In genomic region chr10:71960422-71961089, GRCm38 (mm10) we compare ENCODE assay signal across 15 mouse cellular contexts.
A peak's percentile ranks its signal among the peaks of the same experiment; 100 is the strongest.
DNase-seq lines count a peak whose midpoint lies in the region; ATAC-seq and TF ChIP-seq lines count a peak whose summit lies in the region.
"Had no signal": no experiment of that assay in that cellular context is flagged by ENCODE, and none has a peak within 500 bp of the region (broad histone marks: within the 10 kb centered on the region; RNA-seq: fewer than 3 reads in every experiment).

No protein-coding gene starts in this region.

- TF ChIP-seq POLR2A in lung, adult 2 months (IDR thresholded peaks at IDR 0.05; ENCODE audit: borderline replicate concordance, extremely low read depth, low read depth, low read length) = no peak

- no peak overlapping the region for H3K4me3 ChIP-seq in lung, adult 2 months (replicated peaks; ENCODE audit: extremely low read depth, low read depth, low read length)
- H3K4me3 ChIP-seq in midbrain, embryonic 16.5 days (ENCODE audit: low read depth, low read length) = no peak overlapping the region
- H3K4me3 ChIP-seq in layer of hippocampus, adult 2 months = no peak overlapping the region
- H3K4me3 ChIP-seq: erythroblast, embryonic 14.5 days; heart, embryonic 10.5 days; liver, embryonic 12.5 days had no signal

- 31% methylated on average over 4 of the region's 4 CpGs for WGBS in lung, adult 2 months
- 66% methylated on average over 4 of the region's 4 CpGs for WGBS in midbrain, embryonic 16.5 days

- no peak overlapping the region; the same call in 1 of the 2 replicates for H3K27ac ChIP-seq in midbrain, embryonic 16.5 days (ENCODE audit: low read length)
- no peak overlapping the region for H3K27ac ChIP-seq in layer of hippocampus, adult 2 months
- H3K27ac ChIP-seq: heart, embryonic 10.5 days; liver, embryonic 12.5 days had no signal

- no peaks in the 10 kb centered on the region for H3K27me3 ChIP-seq in midbrain, embryonic 16.5 days (ENCODE audit: control insufficient read depth, insufficient read depth, low read depth, low read length)
- H3K27me3 ChIP-seq: liver, embryonic 12.5 days had no signal

- no peaks in the 10 kb centered on the region for H3K9me3 ChIP-seq in midbrain, embryonic 16.5 days (replicated peaks; ENCODE audit: control insufficient read depth, low read length, poor library complexity, severe bottlenecking)
- H3K9me3 ChIP-seq: heart, embryonic 10.5 days; liver, embryonic 12.5 days had no signal

- H3K9ac ChIP-seq in midbrain, embryonic 16.5 days (ENCODE audit: low read depth, low read length) = no peak overlapping the region
- H3K9ac ChIP-seq: liver, embryonic 12.5 days had no signal

- no peak overlapping the region for H3K4me2 ChIP-seq in midbrain, embryonic 16.5 days (ENCODE audit: low read length)
- H3K4me2 ChIP-seq: liver, embryonic 12.5 days had no signal

- H3K4me1 ChIP-seq in lung, adult 2 months (ENCODE audit: control insufficient read depth, insufficient read depth, low read length) = no peaks in the 10 kb centered on the region; the same call in 1 of the 2 replicates
- H3K4me1 ChIP-seq in midbrain, embryonic 16.5 days (ENCODE audit: control insufficient read depth, insufficient read depth, low read length) = no peaks in the 10 kb centered on the region
- H3K4me1 ChIP-seq: heart, embryonic 10.5 days; liver, embryonic 12.5 days had no signal

- H3K36me3 ChIP-seq in midbrain, embryonic 16.5 days (ENCODE audit: control insufficient read depth, insufficient read depth, low read length) = no peaks in the 10 kb centered on the region
- H3K36me3 ChIP-seq: heart, embryonic 10.5 days; liver, embryonic 12.5 days had no signal

- no peak for TF ChIP-seq CTCF in lung, adult 2 months (IDR thresholded peaks at IDR 0.05; ENCODE audit: insufficient read depth, low read length)
- no peak for TF ChIP-seq CTCF in layer of hippocampus, adult 2 months (conservative IDR thresholded peaks at IDR 0.05)

- DNase-seq in cerebellum, adult 11-12 months = peak; percentile 5
- DNase-seq in cerebellum, postnatal 4 days (ENCODE audit: low spot score in 2 of 2) = no peak
- peak; percentile 0 for DNase-seq in lung, postnatal 36 days
- DNase-seq in lung, adult 2 months = no peak
- DNase-seq in cerebellum, adult 9-10 months = peak; percentile 9
- no peak for DNase-seq in left cerebral cortex, adult 9 months (ENCODE audit: low spot score in 2 of 2)
- DNase-seq in layer of hippocampus, adult 2 months (ENCODE audit: low spot score in 2 of 2) = no peak
- DNase-seq: adrenal gland, postnatal 36 days; gastrocnemius, postnatal 10 days; heart, postnatal 4 days; kidney, adult 18-20 months had no signal

- peak; percentile 62; the same call in 1 of the 2 replicates for ATAC-seq in midbrain, embryonic 16.5 days
- ATAC-seq: liver, embryonic 12.5 days had no signal

Comparison
In these comparisons a context has a peak if more than half of its experiments do, and no peak if none do; other contexts are left out.
1. DNase-seq: peak in cerebellum, adult 11-12 months (single experiment), lung, postnatal 36 days (single experiment) and cerebellum, adult 9-10 months (single experiment); none in cerebellum, postnatal 4 days (0 of 2), lung, adult 2 months (single experiment), left cerebral cortex, adult 9 months (0 of 2) and layer of hippocampus, adult 2 months (0 of 2).